Mouse (Mus musculus) forebrain, embryonic 16.5 days (tissue): Measurements from ENCODE around the gene Zfp989. TPM values are rescaled to one million over a fixed set of nuclear protein-coding genes. Genes with fewer than 3 reads are reported as not detected.

ENCODE experiments used
- polyA plus RNA-seq: library from polyadenylated mRNA; unstranded; fragments of >200 nt; fragmentation: Nextera tagmentation; extraction: Ambion mirVana; gene quantifications from 2 replicates; pipeline ENCODE4 v1.2.1, GENCODE M21; 2015

Gene Zfp989
- polyA plus RNA-seq, 1 experiment from 2014 or later = not detected

Other genes with a start within 250 kb of the Zfp989 start
- gene Gm21411, start 62.4 kb upstream of the Zfp989 start, polyA plus RNA-seq = not detected in 2 replicates
- gene Rex2, start 49.9 kb downstream of the Zfp989 start, polyA plus RNA-seq = not detected in 2 replicates
- gene Zfp991, start 160.1 kb downstream of the Zfp989 start, polyA plus RNA-seq = 3.9 and 4.1 TPM in 2 replicates